Mouse (Mus musculus): Measurements from ENCODE around the gene Rptor. TPM values are rescaled to one million over a fixed set of nuclear protein-coding genes. Genes with fewer than 3 reads are reported as not detected.

Gene Rptor
- total RNA-seq, 2 experiments from 2014 or later = 62.3 to 66.1 TPM

- 0 out of 2 replicates have a peak, but pooled peaks have one; percentile 12 for TF ChIP-seq CTCF (conservative IDR thresholded peaks at IDR 0.05)
- no peak for DNase-seq (ENCODE audit: low spot score in 2 of 2)
- H3K27ac ChIP-seq = 0 out of 2 replicates have a peak overlapping the region, but pooled peaks have one; percentile 7
- H3K4me3 ChIP-seq = no peak overlapping the region
Observed at GRCm38 (mm10) chr11:119897041-119897440, 294.3 kb downstream of the Rptor start.

DNA sequence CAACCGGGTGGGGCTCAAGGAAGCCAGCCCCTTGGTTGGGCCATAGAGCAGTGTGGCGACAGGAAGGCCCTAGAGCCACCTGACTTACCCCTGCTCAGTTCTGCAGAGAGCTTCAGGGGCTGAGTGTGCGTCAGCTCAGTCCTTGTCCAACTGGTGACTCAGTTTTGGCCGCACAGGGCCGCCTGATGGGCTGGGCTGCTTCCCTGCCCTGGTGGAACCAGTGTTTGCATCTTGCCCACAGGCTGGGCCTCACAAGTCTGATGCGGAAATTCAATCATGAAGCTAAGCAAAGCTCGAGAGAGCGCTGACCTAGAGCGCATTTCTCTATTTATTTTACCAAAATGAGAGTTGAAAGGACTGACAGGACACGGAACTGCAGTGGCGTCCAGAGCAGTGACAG is 296.3 kb downstream of the Rptor start:
- DNase-seq (ENCODE audit: low spot score in 2 of 2) = no peak
- no peak for TF ChIP-seq CTCF (conservative IDR thresholded peaks at IDR 0.05)
- Histone ChIP-seq H3K27ac (peak overlapping the region; percentile 55; the same call in 1 of the 2 replicates), H3K4me3 (no peak overlapping the region)

DNA sequence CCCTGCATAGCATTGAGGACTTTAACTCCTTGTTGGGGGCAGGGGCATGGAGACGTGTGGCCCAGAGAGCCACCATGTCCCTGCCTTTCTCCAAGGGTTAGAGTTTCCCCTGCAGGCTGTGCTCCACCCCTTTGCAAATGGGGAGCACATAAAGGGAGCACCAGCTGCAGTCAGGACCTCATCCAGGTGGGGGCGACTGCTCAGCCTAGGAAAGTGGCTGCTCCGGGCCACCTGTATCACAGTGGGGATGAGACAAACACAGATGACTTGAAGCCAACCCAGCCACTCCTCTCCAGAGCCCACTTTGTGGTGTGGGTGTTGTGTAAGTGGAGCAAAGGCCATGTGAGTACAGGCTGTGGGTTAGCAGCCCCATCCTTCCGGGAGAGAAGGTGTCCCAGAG is 298.5 kb downstream of the Rptor start:
- no peak overlapping the region for H3K4me3 ChIP-seq
- DNase-seq (ENCODE audit: low spot score in 2 of 2) = no peak
- no peak overlapping the region for H3K27ac ChIP-seq
- TF ChIP-seq CTCF (conservative IDR thresholded peaks at IDR 0.05) = no peak

- DNase-seq (ENCODE audit: low spot score in 2 of 2) = no peak
- Histone ChIP-seq H3K27ac (no peak overlapping the region), H3K4me3 (no peak overlapping the region)
- TF ChIP-seq CTCF (conservative IDR thresholded peaks at IDR 0.05) = no peak; the same call in 1 of the 2 replicates
Observed at GRCm38 (mm10) chr11:119902891-119903290, 300.2 kb downstream of the Rptor start.

- peak; percentile 82 to 83 for DNase-seq (ENCODE audit: low spot score in 2 of 2)
- Histone ChIP-seq H3K4me3 (no peak overlapping the region), H3K27ac (peak overlapping the region; percentile 84)
- peak; percentile 89 for TF ChIP-seq CTCF (conservative IDR thresholded peaks at IDR 0.05)
Observed at GRCm38 (mm10) chr11:119904621-119905286, 302.0 kb downstream of the Rptor start.

DNA sequence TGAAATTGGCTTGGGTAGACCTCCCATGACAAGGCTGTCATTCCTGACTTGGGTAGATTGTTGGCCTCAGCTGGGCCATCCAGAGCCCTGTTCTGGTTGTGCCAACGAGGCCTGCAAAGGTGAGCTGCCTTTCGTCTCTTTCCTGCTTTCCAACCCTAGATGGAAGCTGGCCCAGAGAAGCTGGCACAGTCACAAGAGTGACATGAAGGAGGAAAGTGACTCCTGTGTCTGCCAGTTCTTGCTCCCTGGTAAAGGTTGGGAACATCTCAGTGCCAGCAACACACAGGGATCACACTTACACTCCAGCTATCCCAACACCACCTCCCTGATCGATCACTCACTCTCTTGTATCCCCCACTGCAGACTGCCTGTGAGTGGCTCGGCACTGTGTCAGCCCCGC is 303.1 kb downstream of the Rptor start:
- Histone ChIP-seq H3K4me3 (no peak overlapping the region), H3K27ac (peak overlapping the region; percentile 84)
- no peak for TF ChIP-seq CTCF (conservative IDR thresholded peaks at IDR 0.05)
- DNase-seq (ENCODE audit: low spot score in 2 of 2) = no peak

GRCm38 (mm10) chr11:119907006-119907650 is 304.4 kb downstream of the Rptor start:
- Histone ChIP-seq H3K27ac (peak overlapping the region; percentile 84), H3K4me3 (no peak overlapping the region)
- no peak for DNase-seq (ENCODE audit: low spot score in 2 of 2)
- no peak for TF ChIP-seq CTCF (conservative IDR thresholded peaks at IDR 0.05)

GRCm38 (mm10) chr11:119907711-119908110 is 305.0 kb downstream of the Rptor start:
- no peak for DNase-seq (ENCODE audit: low spot score in 2 of 2)
- no peak for TF ChIP-seq CTCF (conservative IDR thresholded peaks at IDR 0.05)
- Histone ChIP-seq H3K27ac (peak overlapping the region; percentile 84), H3K4me3 (no peak overlapping the region)

DNA sequence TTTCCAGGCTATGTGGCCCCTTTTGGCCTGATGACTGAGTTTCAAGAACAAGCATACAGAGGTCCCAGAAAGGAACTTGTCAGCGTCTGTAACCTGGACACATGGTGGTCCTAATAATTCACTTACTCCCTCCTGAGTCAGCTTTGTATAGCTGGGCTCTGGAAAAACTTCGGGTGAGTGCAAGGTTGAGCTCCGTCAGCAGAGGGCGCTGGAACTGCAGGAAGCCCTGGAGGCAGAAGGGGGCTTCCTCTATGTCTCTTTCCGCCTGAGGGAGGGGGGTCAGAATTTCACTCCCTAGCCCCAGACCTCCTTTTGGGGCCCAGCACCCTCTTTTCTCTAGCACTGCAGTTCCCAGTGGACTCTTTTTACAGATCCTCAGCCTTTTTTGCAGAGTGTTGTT is 306.7 kb downstream of the Rptor start:
- Histone ChIP-seq H3K27ac (peak overlapping the region; percentile 36; the same call in 1 of the 2 replicates), H3K4me3 (no peak overlapping the region)
- TF ChIP-seq CTCF (conservative IDR thresholded peaks at IDR 0.05) = peak; percentile 95
- peak; percentile 52 to 88 for DNase-seq (ENCODE audit: low spot score in 2 of 2)

DNA sequence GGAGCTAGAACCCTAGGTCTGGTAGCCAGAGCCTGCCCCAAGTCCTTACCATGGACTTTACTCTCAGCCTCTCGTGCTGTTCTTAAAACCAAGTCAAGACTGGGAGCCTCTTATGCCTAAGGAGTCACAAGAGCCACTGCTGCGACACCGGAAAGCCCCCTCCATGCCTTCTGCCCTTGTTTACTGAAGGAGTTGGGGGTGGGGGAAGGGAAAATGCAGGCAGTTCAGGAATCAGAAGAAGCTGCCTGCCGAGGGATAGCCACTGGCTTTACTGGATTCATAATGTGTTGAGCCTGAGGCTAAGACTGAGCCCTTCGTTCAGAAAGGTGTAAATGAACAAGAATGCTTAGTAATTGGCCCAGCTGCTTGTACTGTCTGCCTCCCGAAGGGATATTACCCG is 310.1 kb downstream of the Rptor start:
- Histone ChIP-seq H3K4me3 (peak overlapping the region; percentile 99), H3K27ac (peak overlapping the region; percentile 97)
- DNase-seq (ENCODE audit: low spot score in 2 of 2) = no peak
- TF ChIP-seq CTCF (conservative IDR thresholded peaks at IDR 0.05) = no peak

DNA sequence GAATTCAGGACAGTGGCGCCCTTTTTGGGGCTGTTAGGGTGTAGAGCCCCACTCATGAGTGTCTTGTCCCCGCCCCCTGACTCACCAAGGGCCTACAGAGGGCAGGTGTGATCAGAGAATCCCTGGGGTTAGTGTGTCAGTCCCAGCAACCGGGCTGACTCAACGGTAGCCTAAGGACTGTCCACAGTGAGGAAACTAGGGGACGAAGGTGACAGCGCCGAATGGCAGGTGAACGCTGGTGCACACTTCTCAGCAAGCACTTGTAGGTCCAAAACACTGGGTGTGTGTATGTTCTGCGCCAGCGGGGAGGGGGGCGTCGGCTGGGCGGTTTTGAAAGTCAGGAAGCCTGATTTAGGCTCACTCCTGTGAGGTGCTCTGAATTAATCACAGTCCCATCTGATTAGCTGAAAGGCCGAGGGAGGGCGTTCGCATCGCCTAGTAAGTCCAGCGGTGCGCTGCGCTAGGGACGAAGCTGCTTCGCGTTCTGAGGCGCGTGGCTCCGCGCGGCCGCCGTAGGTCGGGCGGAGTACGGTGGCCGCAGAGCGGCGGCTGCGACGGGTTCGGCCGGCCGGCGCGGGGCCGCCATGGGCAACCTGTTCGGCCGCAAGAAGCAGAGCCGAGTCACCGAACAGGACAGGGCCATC is 310.7 kb downstream of the Rptor start, which contains the start of gene Chmp6:
TSS of gene Chmp6 (plus strand) at position 151 of the 644 bp plus-strand sequence.
- TF ChIP-seq CTCF (conservative IDR thresholded peaks at IDR 0.05) = peak; percentile 32
- peak; percentile 83 to 93 for DNase-seq (ENCODE audit: low spot score in 2 of 2)
- H3K27ac ChIP-seq = peak within 1 kb of the TSS; percentile 97
- H3K4me3 ChIP-seq = peak within 1 kb of the TSS; percentile 99

GRCm38 (mm10) chr11:119913935-119914314 is 311.2 kb downstream of the Rptor start:
- Histone ChIP-seq H3K27ac (peak overlapping the region; percentile 97), H3K4me3 (peak overlapping the region; percentile 99)
- no peak for TF ChIP-seq CTCF (conservative IDR thresholded peaks at IDR 0.05)
- no peak for DNase-seq (ENCODE audit: low spot score in 2 of 2)

- no peak for TF ChIP-seq CTCF (conservative IDR thresholded peaks at IDR 0.05)
Observed at GRCm38 (mm10) chr11:119914381-119914780, 311.7 kb downstream of the Rptor start.

More at GRCm38 (mm10) chr11:119914381-119914780, 311.7 kb downstream of the Rptor start:
- peak overlapping the region; percentile 97 for H3K27ac ChIP-seq
- H3K4me3 ChIP-seq = peak overlapping the region; percentile 99
- DNase-seq (ENCODE audit: low spot score in 2 of 2) = no peak

Measured in layer of hippocampus, adult 2 months (tissue).